Mouse (Mus musculus) Patski (cell line): ENCODE results near the gene Slc25a12. TPM values are rescaled to one million over a fixed set of nuclear protein-coding genes. Genes with fewer than 3 reads are reported as not detected.

Experiments used
- ATAC-seq: fragments of 100-300 bp; one replicate; pipeline ENCODE4 v1.8.0; 2021
- CTCF ChIA-PET: fragments of 350-600 bp; sonication (Branson Sonifier 250); formaldehyde crosslinking; loops from one replicate; lab custom pipeline; 2022; ENCODE audit warnings: inconsistent platforms; lab: Charles Lee
- POLR2A ChIA-PET: fragments of 350-600 bp; sonication (Branson Sonifier 250); formaldehyde crosslinking; loops from one replicate; lab custom pipeline; 2022; ENCODE audit warnings: antibody characterized with exemption, inconsistent platforms; lab: Charles Lee
- DNase-seq: peaks from one replicate; pipeline ENCODE4 v3.0.0-alpha.2; 2011; ENCODE audit warnings: low read depth, low spot score
- H3K27me3 ChIP-seq: fragments of 371-371 bp; one replicate; pipeline ENCODE4 v1.5.1; 2021
- CTCF ChIP-seq: fragments of 100-300 bp; IDR thresholded peaks from one replicate; pipeline ENCODE4 v1.5.1; 2021
- in situ Hi-C: fragments of 300-500 bp; cut with MboI; formaldehyde crosslinking; loops from 3 replicates; pipeline ENCODE4 v1.11.1; 2018; ENCODE audit warnings: low pct_unique_long_range_greater_than_20kb, mixed read lengths
- polyA plus RNA-seq: library from polyadenylated mRNA; unstranded; gene quantifications from one replicate; pipeline ENCODE4 v1.2.3, GENCODE M21; 2021

The Slc25a12 gene
- polyA plus RNA-seq, 1 experiment from 2014 or later = 78.1 TPM

DNA sequence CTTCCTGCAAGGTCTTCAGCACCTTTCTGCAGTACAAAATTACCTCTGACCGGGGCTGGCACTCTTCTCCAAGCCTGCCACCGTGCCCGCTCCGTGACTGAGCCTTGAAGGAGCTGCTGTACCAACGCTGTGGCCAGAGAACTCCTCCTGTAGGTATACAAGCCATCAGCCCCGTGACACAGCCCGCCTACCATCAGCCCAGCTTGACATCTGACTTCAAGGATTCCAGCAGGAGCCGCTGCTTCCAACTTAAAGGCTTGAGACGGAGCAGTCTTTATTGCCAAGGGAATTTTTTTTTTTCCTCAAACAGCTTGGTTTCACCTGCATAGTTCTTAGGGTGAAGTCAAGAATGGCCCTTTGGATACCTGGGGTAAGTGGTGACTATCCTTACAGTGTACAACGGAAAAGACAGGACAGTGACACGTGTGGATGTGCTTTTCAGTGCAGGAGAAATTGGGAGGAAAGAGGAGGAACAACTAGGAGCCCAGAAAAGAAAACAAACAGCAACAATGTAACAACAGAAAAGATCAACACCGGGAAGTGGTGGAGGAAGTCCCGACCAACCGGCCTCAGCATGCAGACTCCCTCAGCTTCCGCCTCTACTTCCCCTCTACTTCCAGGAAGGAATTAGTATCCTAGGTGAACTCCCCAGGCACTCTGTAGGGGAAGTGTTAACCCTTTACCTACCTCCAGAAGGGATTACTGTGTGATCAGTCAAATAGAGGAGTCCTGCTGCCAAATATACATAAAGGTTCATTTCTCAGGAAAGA is 39.0 kb downstream of the Slc25a12 start:
- ATAC-seq (no peak), DNase-seq (no peak)
- no peaks in the 10 kb centered on the region for H3K27me3 ChIP-seq
- ChIA-PET CTCF (no interaction called here), POLR2A (no interaction called here)
- TF ChIP-seq CTCF = no peak
- in situ Hi-C loops = no loop called here

DNA sequence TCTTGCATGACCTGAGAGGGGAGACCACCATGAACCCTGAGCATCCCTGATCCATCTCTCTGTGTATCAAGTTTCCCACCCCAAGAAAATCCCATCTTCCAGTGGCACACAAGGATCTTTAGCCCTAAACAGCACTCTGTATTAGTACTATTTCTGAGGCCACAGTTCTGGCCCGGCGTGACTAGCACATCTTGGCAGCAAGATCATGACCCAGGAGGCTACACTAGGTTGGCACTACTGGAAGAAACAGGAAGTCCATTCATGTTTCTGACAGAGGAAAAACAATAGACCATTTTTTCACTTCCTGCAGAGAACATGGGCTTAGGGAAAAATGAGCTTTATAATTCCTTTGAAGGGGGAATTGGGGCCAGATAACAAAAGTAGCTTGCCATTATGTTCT is 39.8 kb downstream of the Slc25a12 start:
- no peak for ATAC-seq
- CTCF ChIA-PET = no interaction called here
- in situ Hi-C loops = no loop called here
- POLR2A ChIA-PET = interaction anchor here (0.6 to 0.7 kb wide), 2 partner anchors 139 to 296 kb away, joined by 3 to 5 read pairs; no protein-coding TSS in a partner anchor
- no peak for DNase-seq
- no peaks in the 10 kb centered on the region for H3K27me3 ChIP-seq
- TF ChIP-seq CTCF = no peak

DNA sequence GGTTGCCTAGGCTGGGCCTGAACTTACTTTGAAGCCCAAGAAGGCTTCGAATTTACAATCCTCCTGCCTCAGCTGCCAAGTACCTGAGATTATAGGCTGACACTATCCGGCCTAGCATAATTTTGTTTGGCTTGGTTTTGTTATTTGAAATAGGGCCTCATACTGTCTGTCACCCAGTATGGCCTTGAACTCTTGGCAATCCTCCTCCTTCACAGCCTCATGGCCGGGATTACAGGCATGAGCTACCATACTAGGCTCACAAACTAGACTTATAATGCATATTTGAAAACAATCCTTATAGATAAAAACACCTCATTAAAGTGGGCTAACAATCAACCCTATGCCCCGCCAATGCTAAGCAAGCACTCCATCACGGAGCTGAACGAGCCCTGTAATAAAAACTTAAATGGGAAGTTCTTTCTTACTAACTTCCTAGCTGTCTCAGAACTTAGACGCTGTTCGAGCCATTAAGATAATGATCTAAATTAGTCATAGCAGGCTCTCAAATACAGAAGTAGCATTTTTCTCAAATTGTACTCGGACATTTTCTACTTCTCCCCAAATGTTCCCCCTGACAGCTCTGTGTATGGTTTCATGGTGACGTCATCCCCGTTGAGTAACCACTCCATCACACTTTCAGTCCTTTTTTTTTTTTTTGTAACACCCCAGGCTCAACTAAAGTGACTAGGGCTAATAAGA is 40.6 kb downstream of the Slc25a12 start:
- no peaks in the 10 kb centered on the region for H3K27me3 ChIP-seq
- no peak for ATAC-seq
- ChIA-PET CTCF (interaction anchor here (1.6 kb wide), 1 partner anchor 34 kb away, joined by 3 read pairs; no protein-coding TSS in a partner anchor), POLR2A (interaction anchor here (0.6 to 0.7 kb wide), 3 partner anchors 138 to 454 kb away, joined by 3 to 5 read pairs (median 4); no protein-coding TSS in a partner anchor)
- DNase-seq = no peak
- in situ Hi-C loops = no loop called here
- TF ChIP-seq CTCF = no peak

DNA sequence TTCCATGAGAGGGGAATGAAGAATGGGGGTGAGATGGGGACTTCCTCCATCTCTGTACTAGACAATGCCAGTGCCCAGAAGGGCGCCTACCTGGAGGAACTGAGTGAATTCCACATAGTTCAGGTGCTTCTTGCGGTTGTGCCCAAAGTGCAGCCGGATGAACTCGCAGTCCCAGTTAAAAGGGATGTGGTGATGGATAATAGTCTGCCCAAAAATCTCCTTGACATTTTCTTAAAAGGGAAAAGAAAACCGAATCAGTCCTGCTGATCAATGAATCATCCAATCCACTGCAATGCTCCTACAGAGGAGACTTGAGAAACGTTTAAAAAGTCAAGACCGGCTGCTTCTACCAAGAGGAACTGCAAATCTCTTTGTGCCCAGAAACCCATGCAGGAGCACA is 43.7 kb downstream of the Slc25a12 start:
- no peaks in the 10 kb centered on the region for H3K27me3 ChIP-seq
- no peak for TF ChIP-seq CTCF
- DNase-seq = no peak
- no peak for ATAC-seq
- POLR2A ChIA-PET = no interaction called here
- in situ Hi-C loops = no loop called here
- CTCF ChIA-PET = no interaction called here

DNA sequence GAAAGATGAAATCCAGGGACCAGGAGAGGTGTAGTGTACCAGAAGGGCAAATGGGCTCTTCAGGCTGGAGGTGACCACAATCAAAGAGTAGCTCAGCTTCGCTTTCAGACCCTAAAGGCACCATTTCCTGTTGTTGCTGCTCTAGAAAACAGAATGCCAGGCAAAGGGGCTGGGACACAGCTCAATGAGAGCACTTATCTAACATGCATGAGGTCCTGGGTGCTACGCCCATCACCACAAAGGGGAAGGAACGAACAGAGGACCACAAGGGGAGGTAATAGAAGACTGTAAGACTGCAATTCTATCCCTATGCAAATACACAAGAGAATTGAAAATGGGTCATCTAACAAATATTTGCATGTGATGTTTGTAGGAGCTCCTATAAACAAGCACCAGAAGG is 46.1 kb downstream of the Slc25a12 start:
- no peaks in the 10 kb centered on the region for H3K27me3 ChIP-seq
- DNase-seq (no peak), ATAC-seq (no peak)
- POLR2A ChIA-PET = interaction anchor here (1.2 kb wide), 1 partner anchor 155 kb away, joined by 3 read pairs; no protein-coding TSS in a partner anchor
- no peak for TF ChIP-seq CTCF
- in situ Hi-C loops = no loop called here
- CTCF ChIA-PET = interaction anchor here (1.0 kb wide), 1 partner anchor 28 kb away, joined by 3 read pairs; no protein-coding TSS in a partner anchor

DNA sequence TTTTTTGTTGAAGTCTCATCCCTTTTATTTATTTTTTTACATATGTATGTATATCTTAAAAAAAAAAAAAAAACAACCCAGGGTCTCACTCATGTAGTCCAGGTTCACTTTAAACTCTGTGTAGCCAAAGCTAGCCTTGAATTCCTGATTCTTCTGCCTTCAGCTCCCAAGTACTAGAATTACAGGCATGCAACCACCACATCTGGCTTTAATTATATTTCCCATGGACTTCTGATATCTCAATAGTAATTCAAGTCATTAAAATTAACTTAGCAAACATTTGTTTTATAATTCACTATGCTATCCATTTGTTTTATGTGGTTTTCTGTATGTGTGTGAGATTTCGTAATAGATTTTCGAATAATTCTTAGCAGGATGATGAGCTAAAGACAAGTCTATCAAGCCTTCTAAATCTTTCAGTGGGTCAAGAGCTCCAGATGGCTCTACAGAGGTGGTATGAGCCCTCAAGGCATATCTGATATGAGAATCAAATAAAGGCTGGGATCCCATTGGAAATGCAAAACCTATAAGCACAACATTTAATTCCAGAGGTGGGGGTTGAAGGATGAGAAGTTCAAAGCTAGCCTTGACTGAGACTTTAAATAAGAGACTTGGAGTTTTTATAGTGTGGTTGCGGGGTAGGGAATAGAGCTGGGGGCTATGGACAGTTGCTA is 51.3 kb downstream of the Slc25a12 start:
- no peak for TF ChIP-seq CTCF
- H3K27me3 ChIP-seq = no peaks in the 10 kb centered on the region
- CTCF ChIA-PET = interaction anchor here (1.3 kb wide), 1 partner anchor 9 kb away, joined by 4 read pairs; no protein-coding TSS in a partner anchor
- in situ Hi-C loops = no loop called here
- DNase-seq (no peak), ATAC-seq (no peak)
- POLR2A ChIA-PET = no interaction called here

DNA sequence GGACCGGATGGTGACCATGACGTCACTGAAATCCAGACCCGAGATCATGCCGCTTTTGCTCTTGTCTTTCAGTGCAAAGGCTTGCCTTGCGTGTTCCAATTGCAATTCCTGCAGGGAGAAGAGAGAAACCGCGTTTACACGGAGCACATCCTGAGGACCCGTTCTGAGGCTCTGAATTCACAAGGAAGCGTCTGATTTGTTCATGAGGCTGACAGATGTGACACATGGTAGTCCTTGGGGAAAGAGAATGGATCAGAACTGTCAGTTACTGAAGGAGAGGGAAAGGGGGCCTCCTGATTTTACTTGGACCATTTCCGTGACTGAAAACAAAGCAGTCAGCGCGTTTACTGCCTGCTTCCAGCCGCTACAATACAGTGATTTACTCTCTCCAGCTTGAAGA is 52.5 kb downstream of the Slc25a12 start:
- CTCF ChIA-PET = no interaction called here
- in situ Hi-C loops = no loop called here
- TF ChIP-seq CTCF = no peak
- POLR2A ChIA-PET = no interaction called here
- ATAC-seq = no peak
- no peaks in the 10 kb centered on the region for H3K27me3 ChIP-seq
- DNase-seq = no peak

DNA sequence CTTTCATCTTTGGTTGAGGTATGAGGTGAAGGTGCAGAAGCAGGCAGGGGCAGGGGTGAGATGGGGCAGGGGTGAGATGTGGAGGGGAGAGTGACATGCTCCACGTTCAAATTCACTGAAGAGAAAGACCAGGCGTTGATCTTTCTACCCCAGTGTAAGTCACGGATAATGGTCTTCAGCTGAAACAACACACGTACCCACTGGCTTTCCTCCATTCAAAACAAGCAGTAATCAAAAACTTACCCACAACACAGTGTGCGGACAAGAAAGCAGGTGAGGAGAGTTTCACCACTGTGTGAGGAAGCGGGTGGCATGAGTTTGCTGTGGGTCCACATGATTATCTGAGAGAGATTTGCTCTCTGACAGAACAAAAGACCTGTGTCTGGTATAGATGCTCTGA is 53.5 kb downstream of the Slc25a12 start:
- CTCF ChIA-PET = no interaction called here
- POLR2A ChIA-PET = interaction anchor here (0.5 kb wide), 1 partner anchor 110 kb away, joined by 4 read pairs; no protein-coding TSS in a partner anchor
- in situ Hi-C loops = no loop called here

DNA sequence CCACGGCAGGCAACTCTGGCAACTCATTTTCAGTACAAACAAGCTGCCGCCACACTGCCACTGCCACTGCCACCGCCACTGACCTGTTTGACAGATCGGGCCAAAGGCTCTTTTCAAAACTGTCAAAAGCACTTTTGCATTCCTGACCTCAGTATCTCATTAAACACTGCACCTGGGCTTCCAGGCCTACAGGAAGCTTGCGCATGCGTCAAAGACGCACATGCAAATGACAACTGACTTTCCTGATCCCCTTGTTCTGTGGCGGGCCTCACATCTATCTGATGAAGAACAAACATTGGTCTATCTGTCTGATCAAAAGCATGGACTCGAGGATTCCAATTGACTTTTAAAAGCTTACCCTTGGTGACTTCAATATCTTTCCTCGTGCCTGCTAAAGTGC is 55.5 kb downstream of the Slc25a12 start:
- no peak for ATAC-seq
- TF ChIP-seq CTCF = no peak
- ChIA-PET CTCF (no interaction called here), POLR2A (interaction anchor here (0.5 to 0.7 kb wide), 2 partner anchors 21 kb away, joined by 3 read pairs; no protein-coding TSS in a partner anchor)
- no peaks in the 10 kb centered on the region for H3K27me3 ChIP-seq
- in situ Hi-C loops = no loop called here
- DNase-seq = no peak

More for the DNA sequence above, 53.5 kb downstream of the Slc25a12 start:
- no peaks in the 10 kb centered on the region for H3K27me3 ChIP-seq
- TF ChIP-seq CTCF = no peak
- no peak for ATAC-seq
- DNase-seq = no peak

DNA sequence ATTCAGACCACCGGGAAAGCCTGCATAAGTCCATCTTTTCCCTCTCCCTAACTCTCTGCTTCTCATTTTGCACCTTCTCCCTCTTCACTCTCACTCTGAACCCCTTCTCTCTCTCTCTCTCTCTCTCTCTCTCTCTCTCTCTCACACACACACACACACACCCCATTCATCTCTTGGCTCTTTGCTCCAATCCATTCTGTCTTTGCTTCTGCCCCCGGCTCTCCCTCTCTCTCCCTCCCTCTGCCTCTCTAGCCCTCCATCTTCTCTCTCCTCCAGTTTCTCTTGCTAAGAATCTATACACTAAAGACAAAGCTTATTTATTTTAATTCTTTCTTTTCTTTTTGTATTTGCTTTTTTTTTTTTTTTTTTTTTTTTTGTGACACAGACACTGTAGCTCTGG is 57.8 kb downstream of the Slc25a12 start:
- in situ Hi-C loops = no loop called here
- ATAC-seq = no peak

More for the DNA sequence above, 57.8 kb downstream of the Slc25a12 start:
- TF ChIP-seq CTCF = no peak
- ChIA-PET POLR2A (interaction anchor here (1.0 kb wide), 1 partner anchor 133 kb away, joined by 3 read pairs; no protein-coding TSS in a partner anchor), CTCF (no interaction called here)
- DNase-seq = no peak
- H3K27me3 ChIP-seq = no peaks in the 10 kb centered on the region
